Mouse (Mus musculus) ES-E14 (cell line): ENCODE results near the gene Fastkd3. TPM values are rescaled to one million over a fixed set of nuclear protein-coding genes. Genes with fewer than 3 reads are reported as not detected.
A peak's percentile ranks its signal among the peaks of the same experiment; 100 is the strongest.
"Not testable (repeated sequence)": the region's sequence is repeated elsewhere in the genome, so short reads cannot be mapped to it uniquely, and the experiment has no call there.

Experiments used
- DNase-seq: peaks from one replicate; pipeline ENCODE4 v3.0.0-alpha.2; 2013; ENCODE audit warnings: low read depth, low spot score
- H3K27ac ChIP-seq: 2 replicates; pipeline ENCODE4 v1.5.1; 2012; ENCODE audit warnings: low read depth, mild to moderate bottlenecking, low read length, moderate library complexity, mixed read lengths; ENCODE audit not compliant: poor library complexity, insufficient read depth, severe bottlenecking
- H3K36me3 ChIP-seq: 2 replicates; pipeline ENCODE4 v1.6.1; 2012; ENCODE audit warnings: mild to moderate bottlenecking, low read length, moderate library complexity, mixed read lengths; ENCODE audit not compliant: control insufficient read depth, poor library complexity, insufficient read depth, severe bottlenecking
- H3K4me1 ChIP-seq, 2 experiments: fragments of 150-350 bp in 1 of 2; sonication (generic) in 1 of 2; 2 replicates each; pipeline ENCODE4 v1.6.1; 2012; ENCODE audit warnings: low read length in 2 of 2, mild to moderate bottlenecking in 1 of 2, mixed read lengths in 1 of 2; ENCODE audit not compliant: control insufficient read depth in 2 of 2, insufficient read depth in 2 of 2, poor library complexity in 1 of 2
- H3K4me3 ChIP-seq, 2 experiments: fragments of 150-350 bp in 1 of 2; sonication (generic) in 1 of 2; 2 replicates each; pipeline ENCODE4 v1.5.1; 2012; ENCODE audit warnings: low read length in 2 of 2, low read depth in 1 of 2, mild to moderate bottlenecking in 1 of 2, mixed read lengths in 1 of 2; ENCODE audit not compliant: insufficient read depth in 1 of 2, poor library complexity in 1 of 2, severe bottlenecking in 1 of 2
- H3K9ac ChIP-seq: 2 replicates; pipeline ENCODE4 v1.6.1; 2012; ENCODE audit warnings: low read depth, mild to moderate bottlenecking, low read length, mixed read lengths; ENCODE audit not compliant: poor library complexity, insufficient read depth, severe bottlenecking
- H3K9me3 ChIP-seq: fragments of 150-350 bp; sonication (generic); 2 replicates; pipeline ENCODE4 v1.6.1; 2012; ENCODE audit warnings: low read depth, mild to moderate bottlenecking, low read length; ENCODE audit not compliant: control insufficient read depth, insufficient read depth
- CHD2 ChIP-seq: IDR thresholded peaks from 2 replicates; pipeline ENCODE4 v1.6.1; 2014; ENCODE audit warnings: mild to moderate bottlenecking, low read depth, low read length, inconsistent platforms
- HCFC1 ChIP-seq: IDR thresholded peaks from 2 replicates; pipeline ENCODE4 v1.6.1; 2012; ENCODE audit warnings: low read length, inconsistent platforms, borderline replicate concordance; ENCODE audit not compliant: insufficient read depth
- MAFK ChIP-seq: IDR thresholded peaks from 2 replicates; pipeline ENCODE4 v1.6.1; 2014; ENCODE audit warnings: mild to moderate bottlenecking, low read depth, low read length, inconsistent platforms; ENCODE audit not compliant: insufficient read depth
- ZC3H11A ChIP-seq: IDR thresholded peaks from 2 replicates; pipeline ENCODE4 v1.6.1; 2012; ENCODE audit warnings: low read depth, mild to moderate bottlenecking, inconsistent platforms, low read length, borderline replicate concordance
- ZNF384 ChIP-seq: IDR thresholded peaks from 2 replicates; pipeline ENCODE4 v1.6.1; 2012; ENCODE audit warnings: low read depth, low read length, inconsistent platforms
- in situ Hi-C, 2 experiments: fragments of 600-800 bp; cut with MboI; formaldehyde crosslinking; loops; one replicate each; pipeline ENCODE4 v1.15.1; 2025; ENCODE audit warnings: low sequenced_read_pairs in 2 of 2, inconsistent platforms in 1 of 2; ENCODE audit not compliant: unreplicated experiment in 2 of 2
- total RNA-seq: library from RNA; depleted of rRNA; stranded (reverse); fragments of 300-350 nt; gene quantifications from 2 replicates; pipeline ENCODE4 v1.2.3, GENCODE M21; 2012; rRNA removed

Fastkd3 gene
- total RNA-seq = 14.0 and 18.7 TPM in 2 replicates

DNA sequence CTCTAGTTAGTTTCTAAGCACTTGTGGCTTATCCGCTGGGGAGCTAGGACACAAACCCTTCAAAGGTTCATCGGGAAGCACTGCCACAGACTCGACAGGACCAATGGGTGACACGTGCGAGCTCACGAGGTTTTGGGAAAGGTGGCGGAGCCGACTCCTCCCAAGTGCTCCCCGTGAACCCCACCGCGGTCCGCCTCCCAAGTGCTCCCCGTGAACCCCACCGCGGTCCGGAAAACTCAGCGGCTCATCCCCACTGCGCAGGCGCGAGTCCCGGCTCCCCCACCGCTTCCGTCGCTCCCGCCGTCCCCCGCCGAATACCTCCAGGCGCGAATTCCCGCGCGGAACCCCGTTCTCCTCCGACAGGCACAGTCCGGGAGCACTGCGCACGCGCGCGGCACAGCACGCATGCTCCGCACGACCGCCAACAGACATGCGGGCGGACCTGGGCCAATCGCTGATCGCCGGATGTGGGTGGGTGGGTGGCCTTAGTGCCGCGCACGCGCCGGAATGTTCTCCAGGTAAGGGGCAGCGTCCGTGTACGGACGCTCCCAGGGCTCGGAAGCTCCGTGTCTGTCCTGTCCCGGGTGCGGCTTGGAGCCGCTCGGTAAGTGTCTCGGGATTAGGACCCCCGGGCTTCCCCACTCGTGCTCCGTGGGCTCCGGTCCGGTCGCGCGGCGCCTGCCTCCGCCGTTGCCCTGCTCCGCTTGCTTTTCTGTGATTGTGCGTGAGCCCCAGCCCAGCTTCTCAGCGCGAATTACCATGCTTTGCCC lies at the start of gene Fastkd3, which contains the start of gene Mtrr:
Gene Fastkd3, plus strand, starts transcription at position 488 of the 770 bp plus-strand sequence.
Gene Mtrr, minus strand, starts transcription at position 403 of the 770 bp plus-strand sequence.
- H3K9ac ChIP-seq = peak within 1 kb of the TSS; percentile 95
- peak; percentile 89 for DNase-seq
- peak within 1 kb of the TSS; percentile 84 to 91 for H3K4me3 ChIP-seq
- peaks cover 52% of the 10 kb centered on the region for H3K36me3 ChIP-seq
- no peak for TF ChIP-seq HCFC1
- no peak for TF ChIP-seq MAFK
- TF ChIP-seq CHD2 = no peak
- no peak for TF ChIP-seq ZC3H11A
- no peak for TF ChIP-seq ZNF384
- peak within 1 kb of the TSS; percentile 54 for H3K27ac ChIP-seq
- in situ Hi-C loops = no loop called here
- no peaks in the 10 kb centered on the region for H3K9me3 ChIP-seq
- H3K4me1 ChIP-seq = peaks cover 2 to 6% of the 10 kb centered on the region in 2 experiments; a peak in 2 of 4 replicates

DNA sequence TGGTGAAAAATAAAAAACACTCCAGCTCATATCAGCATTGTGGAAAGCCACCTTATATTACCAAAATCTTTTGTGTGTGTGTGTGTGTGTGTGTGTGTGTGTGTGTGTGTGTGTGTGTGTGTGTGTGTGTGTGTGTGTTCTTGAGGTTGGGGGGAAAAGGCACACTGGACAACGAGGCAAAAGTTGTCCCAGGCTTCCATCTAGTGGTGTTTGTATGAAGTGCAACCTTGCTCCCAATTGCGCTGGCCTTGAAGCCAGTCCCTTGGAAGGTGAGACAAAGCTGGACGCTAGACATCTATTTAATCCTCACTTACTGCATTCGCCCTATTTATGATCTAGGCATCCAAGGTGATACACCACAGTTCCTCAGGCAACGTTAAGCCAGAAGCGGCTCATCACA lies 28.6 kb upstream of the Fastkd3 start:
- H3K4me1 ChIP-seq, DNase-seq, H3K9ac ChIP-seq, in situ Hi-C loops, H3K9me3 ChIP-seq, H3K4me3 ChIP-seq, H3K27ac ChIP-seq, H3K36me3 ChIP-seq: not testable (repeated sequence)

DNA sequence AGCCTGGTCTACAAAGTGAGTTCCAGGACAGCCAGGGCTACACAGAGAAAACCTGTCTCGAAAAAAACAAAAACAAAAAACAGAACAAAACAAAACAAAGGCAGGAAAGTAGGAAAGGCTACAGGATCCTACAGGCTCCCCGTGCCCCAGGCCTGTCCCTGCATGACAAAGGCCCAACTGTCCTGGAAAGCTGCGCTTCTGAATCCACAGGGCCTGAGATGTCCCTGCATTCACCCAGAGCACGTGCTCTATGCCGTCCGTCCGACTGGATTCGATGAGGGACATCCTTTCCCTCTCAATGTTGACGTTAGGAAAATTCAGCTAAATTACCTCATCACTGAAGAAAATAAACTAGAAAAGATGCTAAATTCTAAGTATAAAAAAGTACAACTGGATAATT lies 13.9 kb upstream of the Fastkd3 start:
- H3K36me3 ChIP-seq = peaks cover 59% of the 10 kb centered on the region
- peaks cover 2 to 7% of the 10 kb centered on the region in 2 experiments; a peak in 2 of 4 replicates for H3K4me1 ChIP-seq
- no peak overlapping the region; the same call in 1 of the 2 replicates for H3K27ac ChIP-seq
- in situ Hi-C loops = no loop called here
- no peak for DNase-seq
- no peak overlapping the region for H3K4me3 ChIP-seq
- H3K9me3 ChIP-seq = no peaks in the 10 kb centered on the region
- no peak overlapping the region for H3K9ac ChIP-seq
- no peak for TF ChIP-seq ZNF384
- TF ChIP-seq MAFK = no peak
- TF ChIP-seq CHD2 = no peak
- TF ChIP-seq HCFC1 = no peak
- TF ChIP-seq ZC3H11A = no peak

DNA sequence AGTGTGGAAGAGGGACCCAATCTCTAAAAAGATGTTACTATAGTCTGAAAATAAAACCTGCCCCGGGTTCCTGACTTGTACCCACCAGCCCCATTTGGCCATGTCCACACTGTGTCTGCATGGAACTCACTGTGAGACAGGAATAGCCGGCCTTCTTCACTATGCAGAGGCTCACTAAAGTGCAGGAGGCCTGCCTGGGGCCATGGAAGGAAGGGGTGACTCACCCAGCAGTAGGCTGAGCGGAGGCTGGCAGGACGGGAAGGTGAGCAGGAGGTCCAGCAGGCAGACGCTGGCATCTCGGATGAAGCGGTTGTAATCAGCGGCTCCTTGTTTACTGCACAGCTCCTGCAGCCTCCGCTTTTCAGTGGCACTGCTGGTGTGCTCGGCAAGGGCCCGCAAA lies 13.5 kb upstream of the Fastkd3 start:
- Histone ChIP-seq H3K9ac (no peak overlapping the region; the same call in 1 of the 2 replicates), H3K9me3 (no peaks in the 10 kb centered on the region), H3K4me3 (no peak overlapping the region), H3K4me1 (peaks cover 2 to 7% of the 10 kb centered on the region in 2 experiments; a peak in 2 of 4 replicates), H3K27ac (peak overlapping the region; percentile 23), H3K36me3 (peaks cover 55% of the 10 kb centered on the region)
- no peak for DNase-seq
- TF ChIP-seq HCFC1 = no peak
- no peak for TF ChIP-seq ZNF384
- TF ChIP-seq ZC3H11A = no peak
- TF ChIP-seq MAFK = no peak
- no peak for TF ChIP-seq CHD2
- in situ Hi-C loops = no loop called here
